Mouse (Mus musculus): ENCODE data around the gene Aldh1a2.

DNA sequence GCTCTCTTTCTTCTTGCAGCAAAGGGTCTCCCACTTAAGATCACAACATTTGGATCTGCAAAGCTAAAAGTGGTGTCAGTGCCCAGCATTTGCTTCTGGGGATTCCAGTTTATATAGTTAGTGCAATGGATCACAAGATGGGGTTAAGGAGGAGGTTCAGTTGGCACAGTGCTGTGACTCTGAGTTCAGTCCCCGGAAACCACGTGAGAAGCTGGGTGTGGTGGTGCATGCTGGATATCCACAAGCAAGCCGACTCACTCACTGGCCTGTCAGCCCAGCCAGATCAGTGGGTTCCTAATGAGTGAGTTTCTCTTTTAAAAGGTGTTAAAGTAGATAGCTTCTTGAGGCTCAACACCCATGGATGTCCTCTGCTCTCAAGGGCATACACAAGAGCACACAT is 6.3 kb upstream of the Aldh1a2 start:
- TF ChIP-seq CTCF (IDR thresholded peaks at IDR 0.05; ENCODE audit: low read depth, low read length), result no peak
- no peak for TF ChIP-seq TAL1 (conservative IDR thresholded peaks at IDR 0.05; ENCODE audit: low read depth, low read length)
- no peak for TF ChIP-seq POLR2AphosphoS5 (IDR thresholded peaks at IDR 0.05; ENCODE audit: insufficient replicate concordance, low read depth, low read length)
- no peak for TF ChIP-seq GATA1 (IDR thresholded peaks at IDR 0.05; ENCODE audit: borderline replicate concordance, low read length)

All from G1E (cell line).